Mouse (Mus musculus) gastrocnemius, adult 2 months (tissue): ENCODE results near the gene Atl3. TPM values are rescaled to one million over a fixed set of nuclear protein-coding genes. Genes with fewer than 3 reads are reported as not detected.

Source experiments
- DNase-seq: peaks from one replicate; pipeline ENCODE4 v3.0.0; 2022
- H3K27ac ChIP-seq: fragments of 200-600 bp; 2 replicates; pipeline ENCODE4 v1.8.1; 2022; ENCODE audit warnings: mild to moderate bottlenecking
- H3K4me3 ChIP-seq: fragments of 200-600 bp; 2 replicates; pipeline ENCODE4 v1.8.1; 2022; ENCODE audit warnings: mild to moderate bottlenecking, moderate library complexity
- CTCF ChIP-seq: fragments of 200-600 bp; IDR thresholded peaks from 2 replicates; pipeline ENCODE4 v1.8.1; 2022; ENCODE audit warnings: antibody characterized with exemption, mild to moderate bottlenecking, moderate library complexity
- intact Hi-C: fragments of 180-260 bp; cut with DNase I; formaldehyde crosslinking; loops from one replicate; pipeline ENCODE4 v1.15.1; 2025
- total RNA-seq, 2 experiments: library from RNA; stranded (reverse); gene quantifications; 2 replicates each; pipeline ENCODE4 v1.2.3; 2021

Atl3 gene
- total RNA-seq, 2 experiments from 2014 or later = 7.8 to 8.5 TPM

DNA sequence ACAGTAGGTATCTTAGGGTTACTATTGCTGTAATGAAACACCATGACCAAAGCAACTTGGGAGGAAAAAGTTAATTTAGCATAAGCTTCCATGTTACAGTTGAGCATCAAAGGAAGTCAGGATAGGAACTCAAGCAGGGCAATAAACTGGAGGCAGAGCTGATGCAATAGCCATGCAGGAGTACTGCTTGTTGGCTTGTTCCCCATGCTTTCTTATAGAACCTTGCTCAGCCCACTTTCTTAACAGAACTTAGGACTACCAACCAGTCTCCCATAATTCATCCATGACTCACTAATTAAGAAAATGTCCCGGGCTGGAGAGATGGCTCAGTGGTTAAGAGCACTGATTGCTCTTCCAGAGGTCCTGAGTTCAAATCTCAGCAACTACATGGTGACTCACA is 12.5 kb downstream of the Atl3 start:
- Histone ChIP-seq H3K27ac (no peak overlapping the region), H3K4me3 (no peak overlapping the region)
- intact Hi-C loops = no loop called here
- DNase-seq = no peak
- no peak for TF ChIP-seq CTCF

DNA sequence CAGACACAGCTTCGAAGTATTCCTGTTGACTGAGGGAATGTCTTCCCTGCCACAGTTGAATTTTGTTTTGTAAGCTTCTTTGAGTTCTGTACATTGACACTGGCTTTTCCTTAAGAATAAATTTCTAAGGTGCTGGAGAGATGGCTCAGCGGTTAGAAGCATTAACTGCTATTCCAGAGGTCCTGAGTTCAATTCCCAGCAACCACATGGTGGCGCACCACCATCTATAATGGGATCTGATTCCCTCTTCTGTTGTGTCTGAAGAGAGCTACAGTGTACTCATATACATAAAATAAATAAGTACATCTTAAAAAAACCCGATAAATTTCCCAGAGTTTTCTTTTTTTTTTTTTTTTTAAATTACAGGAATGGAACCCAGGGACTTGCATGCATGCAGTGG is 14.2 kb downstream of the Atl3 start:
- no peak overlapping the region for H3K27ac ChIP-seq
- intact Hi-C loops = no loop called here
- TF ChIP-seq CTCF = peak; percentile 27; the same call in 1 of the 2 replicates
- no peak for DNase-seq
- no peak overlapping the region for H3K4me3 ChIP-seq

DNA sequence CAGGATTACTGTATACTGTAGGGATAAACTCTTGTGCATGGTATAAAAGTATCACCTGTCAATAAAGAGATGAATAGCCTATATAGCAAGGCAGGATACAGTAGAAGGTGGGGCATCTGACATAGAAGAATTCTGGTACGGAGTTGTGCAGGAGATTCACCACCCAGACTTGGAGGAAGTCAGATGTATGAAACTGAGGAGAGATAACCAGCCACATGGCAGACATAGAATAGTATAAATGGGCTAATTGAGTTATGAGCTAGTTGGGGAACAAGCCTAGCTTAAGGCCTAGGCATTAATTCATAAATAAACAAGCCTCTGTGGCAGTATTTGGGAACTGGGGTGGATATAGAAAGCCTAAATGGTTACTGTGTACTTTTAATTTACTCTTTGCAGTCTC is 22.6 kb downstream of the Atl3 start:
- intact Hi-C loops = no loop called here
- Histone ChIP-seq H3K4me3 (no peak overlapping the region), H3K27ac (no peak overlapping the region)
- DNase-seq = no peak
- TF ChIP-seq CTCF = no peak

DNA sequence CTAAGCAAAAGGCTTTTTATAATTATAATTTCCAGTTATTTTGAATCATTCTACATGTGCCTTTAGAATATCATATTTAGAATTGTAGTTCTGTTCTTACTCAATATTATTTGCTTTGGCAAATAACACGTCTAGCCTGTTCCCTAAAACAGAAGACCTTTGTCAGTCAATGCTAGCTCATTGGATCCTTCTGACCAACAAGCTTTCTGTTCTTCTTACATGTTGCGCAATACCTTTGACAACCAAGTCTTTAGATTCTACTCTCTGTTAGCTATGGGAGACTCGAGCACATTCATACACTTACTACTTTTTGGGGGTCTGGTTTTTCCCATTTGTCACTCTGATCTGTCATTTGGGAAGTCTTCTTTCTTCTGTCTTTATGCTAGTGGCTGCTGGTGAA is 27.8 kb downstream of the Atl3 start:
- no peak for DNase-seq
- intact Hi-C loops = no loop called here
- no peak for TF ChIP-seq CTCF
- no peak overlapping the region for H3K4me3 ChIP-seq
- no peak overlapping the region for H3K27ac ChIP-seq

DNA sequence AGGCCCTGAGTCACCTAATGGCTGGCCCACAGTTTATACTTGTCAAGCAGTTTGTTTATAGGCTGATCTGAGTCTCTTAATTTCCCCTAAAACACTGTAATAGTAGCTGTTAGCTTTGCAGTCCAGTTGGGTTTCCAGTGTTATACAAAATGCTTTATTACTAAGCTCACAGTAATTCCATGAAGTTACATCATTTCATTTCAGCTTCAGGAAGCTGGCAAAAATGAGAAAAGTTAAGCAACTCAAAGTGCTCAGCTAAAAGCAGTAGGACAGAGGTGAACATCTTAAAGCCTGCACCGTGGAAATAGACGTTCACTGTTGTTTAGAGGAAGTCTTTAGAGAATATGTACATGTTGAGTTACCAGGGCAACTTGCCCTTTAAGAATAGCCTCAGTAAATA is 29.0 kb downstream of the Atl3 start:
- Histone ChIP-seq H3K27ac (no peak overlapping the region), H3K4me3 (no peak overlapping the region)
- intact Hi-C loops = no loop called here
- no peak for TF ChIP-seq CTCF
- no peak for DNase-seq

DNA sequence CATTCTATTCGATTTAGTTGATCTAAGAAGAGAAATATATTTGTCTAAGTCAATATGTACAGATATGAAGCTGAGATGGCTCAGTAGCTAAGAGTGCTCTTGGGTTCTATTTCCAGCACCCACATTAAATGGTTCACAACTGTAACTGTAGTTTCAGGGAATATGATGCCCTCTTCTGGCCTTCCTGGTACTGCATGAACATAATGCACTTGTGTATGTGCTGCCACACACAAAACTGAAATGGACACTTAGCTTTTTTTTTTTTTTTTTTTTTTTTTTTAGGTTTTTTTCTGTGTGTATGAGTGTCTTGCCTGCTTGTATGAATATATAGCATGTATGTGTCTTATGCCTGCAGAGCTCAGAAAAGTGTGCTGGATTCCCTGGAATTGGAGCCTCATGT is 29.5 kb downstream of the Atl3 start:
- Histone ChIP-seq H3K4me3 (no peak overlapping the region), H3K27ac (no peak overlapping the region)
- intact Hi-C loops = no loop called here
- no peak for DNase-seq
- TF ChIP-seq CTCF = peak; percentile 44

DNA sequence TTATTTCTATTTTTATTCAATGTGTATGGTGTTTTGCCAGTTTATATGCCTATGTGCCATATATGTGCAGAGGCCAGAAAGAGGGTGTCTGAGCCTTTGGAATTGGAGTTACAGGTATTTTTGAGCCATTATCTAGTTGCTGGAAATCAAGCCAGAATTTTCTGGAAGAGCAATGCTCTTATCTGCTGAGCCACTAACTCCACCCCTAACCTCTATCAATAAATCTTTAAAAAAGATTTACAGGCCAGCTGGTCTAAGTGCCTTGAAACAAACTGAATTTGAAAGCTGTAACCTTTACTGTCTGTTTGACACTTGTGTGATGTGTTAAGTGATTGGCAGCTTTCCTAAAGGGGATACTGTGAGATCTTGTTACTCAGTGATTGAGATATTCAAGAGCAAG is 29.9 kb downstream of the Atl3 start:
- Histone ChIP-seq H3K27ac (no peak overlapping the region), H3K4me3 (no peak overlapping the region)
- intact Hi-C loops = no loop called here
- TF ChIP-seq CTCF = no peak
- DNase-seq = no peak

DNA sequence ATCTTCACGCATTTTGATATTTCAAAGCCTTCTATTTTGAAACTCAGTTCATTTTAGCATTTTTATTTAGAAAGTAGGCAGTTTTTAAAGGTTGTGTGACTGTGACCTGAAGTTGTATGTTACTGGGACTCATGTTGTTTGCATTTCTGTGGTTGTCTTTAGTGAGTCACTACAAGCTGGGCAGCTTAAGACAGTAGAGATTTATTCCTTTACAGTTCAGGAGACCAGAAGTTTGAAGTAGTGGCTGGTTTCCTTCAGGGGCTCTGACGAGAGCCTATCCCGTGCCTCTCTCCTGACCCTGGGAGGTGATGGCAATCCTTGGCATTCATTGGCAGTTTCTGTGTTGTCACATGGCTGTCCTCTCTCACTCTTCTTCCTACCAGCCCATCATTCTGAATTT is 31.0 kb downstream of the Atl3 start:
- H3K27ac ChIP-seq = no peak overlapping the region
- H3K4me3 ChIP-seq = no peak overlapping the region
- no peak for TF ChIP-seq CTCF
- intact Hi-C loops = no loop called here
- no peak for DNase-seq

DNA sequence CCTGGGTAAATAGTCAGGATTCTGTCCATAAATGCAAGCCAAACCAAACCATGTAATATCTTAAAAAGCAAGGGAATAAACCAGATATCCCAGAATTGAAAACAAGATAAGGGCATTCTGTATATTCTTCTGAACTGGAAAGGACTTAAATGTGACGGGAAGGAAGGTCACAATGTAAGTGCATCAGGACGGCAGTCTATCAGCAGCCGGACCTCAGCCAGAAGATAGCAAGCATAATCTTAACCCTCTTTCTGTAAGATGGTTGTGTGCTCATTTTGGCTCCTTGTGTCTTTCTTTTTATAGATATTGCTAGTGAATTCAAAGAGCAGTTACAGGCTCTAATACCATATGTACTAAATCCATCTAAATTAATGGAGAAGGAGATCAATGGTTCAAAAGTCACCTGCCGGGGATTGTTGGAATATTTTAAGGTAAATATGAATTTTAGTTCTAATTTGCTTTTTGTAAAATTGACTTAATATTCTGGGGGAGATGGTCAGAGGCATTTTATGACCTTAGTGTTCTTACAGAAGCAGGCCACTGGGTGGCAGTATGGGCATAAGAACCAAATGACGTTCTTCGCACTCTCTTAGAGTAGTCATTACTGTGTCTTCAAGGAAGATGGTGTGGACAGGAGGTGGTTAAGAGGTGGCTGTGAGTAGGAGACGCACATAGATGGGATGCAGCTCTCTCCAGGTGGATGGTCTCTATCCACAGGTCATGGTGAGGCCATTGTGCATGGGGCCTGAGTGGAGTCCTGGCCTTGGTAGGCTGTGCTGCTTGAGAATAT is 35.0 kb downstream of the Atl3 start:
- peak; percentile 62 for DNase-seq
- intact Hi-C loops = loop anchor here (1.0 kb wide), 2 partner anchors 66 to 88 kb away; no protein-coding TSS in a partner anchor
- TF ChIP-seq CTCF = peak; percentile 89
- Histone ChIP-seq H3K27ac (no peak overlapping the region), H3K4me3 (no peak overlapping the region)

DNA sequence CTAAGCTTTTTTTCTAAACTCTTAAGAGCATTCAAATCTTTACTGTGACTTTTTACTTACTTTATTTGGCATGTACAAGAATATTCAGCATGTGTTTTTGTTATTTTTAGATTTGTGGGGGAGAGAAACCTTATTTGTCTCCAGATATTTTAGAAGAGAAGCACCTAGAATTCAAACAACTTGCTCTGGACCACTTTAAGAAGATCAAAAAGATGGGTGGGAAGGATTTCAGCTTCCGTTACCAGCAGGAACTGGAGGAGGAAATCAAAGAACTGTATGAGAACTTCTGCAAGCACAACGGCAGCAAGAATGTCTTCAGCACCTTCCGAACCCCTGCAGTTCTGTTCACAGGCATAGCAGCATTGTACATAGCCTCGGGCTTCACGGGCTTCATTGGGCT is 38.1 kb downstream of the Atl3 start:
- intact Hi-C loops = no loop called here
- no peak for TF ChIP-seq CTCF
- no peak for DNase-seq

DNA sequence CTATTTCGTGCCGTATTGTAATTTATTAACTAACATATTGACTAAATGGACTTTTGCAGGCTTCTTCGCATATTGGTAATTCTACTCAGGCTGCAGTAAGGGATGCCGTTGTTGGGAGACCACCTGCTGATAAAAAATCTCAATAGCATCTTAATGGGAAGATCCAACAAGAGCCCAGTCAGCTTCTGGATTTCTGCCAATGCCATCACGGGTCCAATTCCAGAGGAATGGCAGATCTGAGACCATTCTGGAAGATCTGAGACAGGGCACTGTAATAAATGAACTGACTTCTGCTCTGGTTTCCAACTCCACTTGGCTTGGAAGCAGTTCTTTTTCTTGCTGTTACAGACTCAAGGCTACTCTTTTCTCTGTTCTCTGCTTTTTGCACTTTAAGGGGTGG is 40.1 kb downstream of the Atl3 start:
- no peak for TF ChIP-seq CTCF
- intact Hi-C loops = no loop called here
- no peak overlapping the region for H3K27ac ChIP-seq

More for the DNA sequence above, 38.1 kb downstream of the Atl3 start:
- no peak overlapping the region for H3K27ac ChIP-seq
- H3K4me3 ChIP-seq = no peak overlapping the region

DNA sequence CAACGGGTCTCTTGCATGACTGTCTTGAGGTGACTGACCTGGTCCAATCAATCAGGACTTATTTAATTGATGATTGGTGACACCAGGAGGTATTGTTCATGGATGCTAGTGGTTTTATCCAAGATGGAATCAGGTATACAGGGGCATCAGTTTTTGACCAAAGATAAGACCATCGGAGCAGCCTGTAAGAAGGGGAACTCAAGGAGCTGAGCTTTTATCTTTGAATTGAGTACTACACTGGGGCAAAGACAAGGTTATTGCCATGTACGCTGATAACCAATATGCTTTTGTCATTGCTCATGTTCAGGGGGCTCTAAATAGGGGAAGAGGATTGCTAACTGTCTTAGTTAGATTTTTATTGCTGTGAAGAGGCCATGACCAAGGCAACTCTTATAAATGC is 55.1 kb downstream of the Atl3 start:
- no peak for TF ChIP-seq CTCF
- DNase-seq = no peak
- no peak overlapping the region for H3K27ac ChIP-seq
- H3K4me3 ChIP-seq = no peak overlapping the region
- intact Hi-C loops = no loop called here

More for the DNA sequence above, 40.1 kb downstream of the Atl3 start:
- no peak overlapping the region for H3K4me3 ChIP-seq
- DNase-seq = no peak

DNA sequence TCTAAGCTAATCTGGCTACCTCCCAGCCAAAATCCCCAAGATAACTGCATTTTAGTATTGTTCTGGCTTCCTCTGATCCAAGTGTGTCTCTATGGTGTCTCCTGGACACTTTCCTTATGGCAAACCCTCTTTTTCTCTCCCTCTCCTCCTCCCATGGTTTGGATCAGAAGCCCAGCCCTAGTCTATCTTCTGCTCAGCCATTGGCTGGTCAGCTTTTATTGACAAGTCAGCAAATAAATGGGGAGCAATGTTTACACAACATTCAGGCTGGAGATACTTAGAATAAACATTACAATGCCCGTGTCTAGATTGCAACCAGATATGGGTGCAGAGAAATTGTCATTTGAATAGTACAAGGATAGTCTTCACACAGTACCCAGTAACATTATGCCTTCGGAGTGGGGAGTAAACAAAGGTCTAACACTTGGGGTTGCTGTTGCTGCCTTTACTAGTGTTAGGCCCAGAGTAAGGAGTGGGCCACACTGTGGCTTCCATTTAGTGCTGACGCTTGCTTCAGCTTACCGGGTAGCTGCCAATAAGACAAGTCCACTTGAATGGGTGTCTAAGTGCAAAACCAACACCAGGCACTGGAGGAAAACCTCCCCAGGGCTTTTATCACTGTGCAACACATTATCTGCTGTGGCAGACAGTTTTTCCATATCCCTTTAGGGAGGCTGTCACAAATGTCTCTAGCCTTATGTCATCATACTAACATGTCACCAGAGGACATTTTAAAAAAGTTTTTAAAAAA is 57.9 kb downstream of the Atl3 start:
- Histone ChIP-seq H3K4me3 (no peak overlapping the region), H3K27ac (no peak overlapping the region)
- DNase-seq = no peak
- intact Hi-C loops = no loop called here
- no peak for TF ChIP-seq CTCF

DNA sequence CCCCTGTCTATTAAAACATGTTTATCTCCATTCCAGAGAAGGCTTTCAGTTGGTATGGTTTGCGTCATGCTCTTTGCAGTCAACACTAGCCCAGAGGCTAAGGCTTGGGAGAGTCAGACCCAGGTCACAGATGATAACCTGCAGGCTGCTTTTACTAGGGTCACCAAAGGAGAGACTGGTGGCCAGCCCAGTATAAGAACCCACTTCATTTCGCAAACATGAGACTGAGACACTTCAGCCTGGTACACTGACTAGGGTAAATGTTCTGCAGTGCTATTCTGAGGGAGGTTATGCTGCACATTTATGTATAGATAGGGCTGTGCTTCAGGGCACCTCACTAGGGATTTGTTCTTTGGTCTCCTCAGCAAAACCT is 58.4 kb downstream of the Atl3 start:
- intact Hi-C loops = no loop called here
- TF ChIP-seq CTCF = no peak
- no peak for DNase-seq
- H3K4me3 ChIP-seq = no peak overlapping the region
- H3K27ac ChIP-seq = no peak overlapping the region
